Mouse (Mus musculus) liver, embryonic 15.5 days (tissue): ENCODE data around the gene Trim69. TPM values are rescaled to one million over a fixed set of nuclear protein-coding genes. Genes with fewer than 3 reads are reported as not detected.
A peak's percentile ranks its signal among the peaks of the same experiment; 100 is the strongest.

Experiments used
- ATAC-seq: fragments of 200-750 bp; cut with Nextera tagmentation; 2 replicates; pipeline ENCODE4 v1.8.0; 2017; ENCODE audit warnings: moderate number of reproducible peaks, mild to moderate bottlenecking, moderate library complexity; ENCODE audit not compliant: insufficient read depth
- H3K27ac ChIP-seq: fragments of 300-500 bp; sonication (generic); replicated peaks from 2 replicates; pipeline ENCODE4 v1.5.1; 2015; ENCODE audit warnings: mild to moderate bottlenecking, inconsistent platforms
- H3K27me3 ChIP-seq: fragments of 300-500 bp; sonication (generic); 2 replicates; pipeline ENCODE4 v1.6.1; 2015; ENCODE audit warnings: mild to moderate bottlenecking, inconsistent platforms
- H3K36me3 ChIP-seq: fragments of 300-500 bp; sonication (generic); replicated peaks from 2 replicates; pipeline ENCODE4 v1.6.1; 2015; ENCODE audit warnings: moderate library complexity, mild to moderate bottlenecking, inconsistent platforms
- H3K4me1 ChIP-seq: fragments of 300-500 bp; sonication (generic); replicated peaks from 2 replicates; pipeline ENCODE4 v1.6.1; 2015; ENCODE audit warnings: inconsistent platforms
- H3K4me2 ChIP-seq: fragments of 300-500 bp; sonication (generic); 2 replicates; pipeline ENCODE4 v1.6.1; 2015; ENCODE audit warnings: moderate library complexity, mild to moderate bottlenecking, inconsistent platforms
- H3K4me3 ChIP-seq: fragments of 300-500 bp; sonication (generic); replicated peaks from 2 replicates; pipeline ENCODE4 v1.5.1; 2015; ENCODE audit warnings: mild to moderate bottlenecking, inconsistent platforms
- H3K9ac ChIP-seq: fragments of 300-500 bp; sonication (generic); 2 replicates; pipeline ENCODE4 v1.6.1; 2015; ENCODE audit warnings: moderate library complexity, mild to moderate bottlenecking, inconsistent platforms
- H3K9me3 ChIP-seq: fragments of 300-500 bp; sonication (generic); replicated peaks from 2 replicates; pipeline ENCODE4 v1.6.1; 2016; ENCODE audit warnings: inconsistent platforms
- WGBS: fragments of 180-500 bp; shearing (Covaris S2); methylation state at CpG from one replicate; pipeline ENCODE4 v1.1.7; 2015; ENCODE audit warnings: mixed read lengths; ENCODE audit not compliant: insufficient replicate concordance; 5-methylcytosine and 5-hydroxymethylcytosine counted together
- polyA plus RNA-seq: library from polyadenylated mRNA; unstranded; fragments of >200 nt; fragmentation: Nextera tagmentation; extraction: Ambion mirVana; gene quantifications from 2 replicates; pipeline ENCODE4 v1.2.1, GENCODE M21; 2015

The Trim69 gene
- not detected in 2 replicates for polyA plus RNA-seq

DNA sequence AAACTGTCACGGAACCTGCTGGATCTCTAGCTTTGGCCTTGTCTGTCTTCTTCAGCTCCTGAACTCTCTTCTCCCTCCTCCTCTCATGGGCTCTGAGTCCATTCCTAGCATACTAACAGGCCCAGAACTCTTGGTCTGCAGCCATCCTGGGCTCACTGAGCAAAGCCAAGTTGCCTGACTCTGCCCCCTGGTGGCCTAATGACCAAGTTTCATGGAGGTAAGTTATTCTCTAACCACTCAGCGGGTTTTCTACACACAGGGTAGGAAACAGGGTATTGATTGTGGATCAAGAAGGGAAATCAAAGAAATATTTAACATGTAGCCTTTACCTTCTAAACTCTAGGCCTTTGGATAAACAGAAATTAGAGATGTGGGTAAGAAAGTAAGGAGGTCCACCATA is at the start of gene Trim69:
Trim69 (plus strand) TSS at position 21 of the 400 bp plus-strand sequence.
- H3K9me3 ChIP-seq = no peaks in the 10 kb centered on the region
- no peak within 1 kb of the TSS for H3K9ac ChIP-seq
- 45% methylated on average over 2 of the region's 2 CpGs for WGBS
- no peak within 1 kb of the TSS for H3K4me2 ChIP-seq
- no peaks in the 10 kb centered on the region for H3K36me3 ChIP-seq
- no peaks in the 10 kb centered on the region for H3K27me3 ChIP-seq
- no peak within 1 kb of the TSS for H3K4me3 ChIP-seq
- ATAC-seq = no peak
- H3K4me1 ChIP-seq = peaks cover 14% of the 10 kb centered on the region
- H3K27ac ChIP-seq = no peak within 1 kb of the TSS

DNA sequence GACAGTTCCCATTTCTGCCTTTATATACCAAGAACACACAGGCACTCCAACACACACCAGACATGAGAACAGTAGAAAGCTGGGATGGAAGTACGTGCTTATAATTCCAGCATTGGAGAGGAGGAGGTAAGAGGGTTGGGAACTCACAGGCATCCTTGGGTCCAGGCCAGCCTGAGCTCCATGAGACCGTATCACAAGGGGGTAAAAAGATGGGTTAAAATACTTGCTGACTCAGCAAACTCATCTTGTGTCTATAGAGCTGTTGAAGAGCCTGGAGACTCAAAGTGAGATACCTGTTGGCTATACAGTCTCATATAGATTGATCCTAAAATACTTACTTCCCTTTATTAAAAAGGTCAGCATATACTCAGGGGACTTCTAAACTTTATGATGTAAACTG is 43.6 kb upstream of the Trim69 start:
- H3K4me1 ChIP-seq = peaks cover 27% of the 10 kb centered on the region
- peak overlapping the region; percentile 95 for H3K4me3 ChIP-seq
- H3K4me2 ChIP-seq = peak overlapping the region; percentile 78

GRCm38 (mm10) chr2:122117961-122118958 is 42.2 kb upstream of the Trim69 start, which contains the start of gene Spg11:
Gene Spg11 (minus strand): TSS chr2:122118386.
- Histone ChIP-seq H3K4me2 (peak within 1 kb of the TSS; percentile 78), H3K4me3 (peak within 1 kb of the TSS; percentile 95), H3K27me3 (no peaks in the 10 kb centered on the region), H3K36me3 (peaks cover 10% of the 10 kb centered on the region), H3K9me3 (no peaks in the 10 kb centered on the region), H3K9ac (peak within 1 kb of the TSS; percentile 88), H3K27ac (peak within 1 kb of the TSS; percentile 90), H3K4me1 (peaks cover 27% of the 10 kb centered on the region)
- WGBS = 1% methylated on average over 47 of the region's 47 CpGs
- peak; percentile 100 for ATAC-seq

More for the DNA sequence above, 43.6 kb upstream of the Trim69 start:
- no peak overlapping the region for H3K9ac ChIP-seq
- H3K36me3 ChIP-seq = peaks cover 14% of the 10 kb centered on the region
- H3K9me3 ChIP-seq = no peaks in the 10 kb centered on the region
- 76% methylated on average over 2 of the region's 2 CpGs for WGBS
- H3K27ac ChIP-seq = no peak overlapping the region
- ATAC-seq = no peak
- H3K27me3 ChIP-seq = no peaks in the 10 kb centered on the region

DNA sequence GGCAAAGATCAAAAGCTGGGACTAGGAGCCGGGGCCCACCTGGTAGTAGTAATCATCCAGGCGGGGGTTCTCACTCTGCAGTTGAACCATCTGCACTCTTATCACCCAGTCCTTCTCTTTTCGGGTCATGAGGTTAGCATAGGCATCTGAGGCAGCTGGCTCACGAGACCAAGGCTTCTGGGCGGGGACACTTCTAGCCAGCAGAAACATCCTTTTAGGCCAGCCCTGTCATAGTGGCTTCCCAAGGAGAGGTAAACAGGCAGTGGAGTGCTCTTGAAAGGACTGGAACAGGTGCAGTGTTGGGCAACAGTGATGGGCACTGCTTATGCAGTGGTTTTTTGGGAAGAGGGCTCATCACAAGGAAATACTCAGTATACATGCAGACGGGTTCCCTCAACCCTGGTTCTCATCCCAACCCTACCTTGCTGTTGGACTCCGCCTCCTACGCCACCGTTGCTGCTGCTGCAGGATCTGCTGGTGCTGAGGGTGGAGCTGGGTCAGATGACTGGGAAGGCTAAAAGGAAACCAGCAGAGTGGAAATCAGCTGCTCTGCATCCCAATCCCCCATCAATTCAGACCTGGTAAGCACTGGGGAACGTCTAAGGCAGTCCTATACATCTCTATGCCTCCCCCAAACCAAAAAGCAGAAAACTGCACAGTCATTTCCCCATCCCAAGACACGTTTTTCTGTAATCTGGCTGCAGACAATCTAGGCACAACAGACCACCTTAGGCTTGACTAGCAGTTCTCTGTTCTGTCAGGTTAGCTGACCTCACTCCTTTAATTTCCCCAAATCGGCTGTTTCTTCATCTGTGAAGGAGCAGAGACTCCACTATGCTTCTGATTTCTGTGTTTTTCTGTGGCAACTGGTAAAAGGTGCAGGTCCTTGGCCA is 34.6 kb upstream of the Trim69 start:
- H3K36me3 ChIP-seq = no peaks in the 10 kb centered on the region
- H3K4me1 ChIP-seq = peaks cover 23% of the 10 kb centered on the region
- 0 out of 2 replicates have a peak, but pooled peaks cover 6% of the 10 kb centered on the region for H3K27me3 ChIP-seq
- H3K9me3 ChIP-seq = no peaks in the 10 kb centered on the region
- no peak overlapping the region for H3K4me2 ChIP-seq
- no peak overlapping the region for H3K4me3 ChIP-seq
- 24% methylated on average over 12 of the region's 12 CpGs for whole genome bisulfite sequencing
- ATAC-seq = peak; percentile 61
- peak overlapping the region; percentile 3; the same call in 1 of the 2 replicates for H3K9ac ChIP-seq
- no peak overlapping the region for H3K27ac ChIP-seq

- no peak for ATAC-seq
- Histone ChIP-seq H3K4me3 (no peak overlapping the region), H3K9ac (no peak overlapping the region), H3K36me3 (no peaks in the 10 kb centered on the region), H3K4me1 (peaks cover 20% of the 10 kb centered on the region), H3K27ac (no peak overlapping the region), H3K4me2 (no peak overlapping the region), H3K27me3 (peaks cover 9% of the 10 kb centered on the region; the same call in 1 of the 2 replicates), H3K9me3 (no peaks in the 10 kb centered on the region)
- 15% methylated on average over 5 of the region's 5 CpGs for WGBS
Observed at GRCm38 (mm10) chr2:122126765-122127347, 33.6 kb upstream of the Trim69 start.

GRCm38 (mm10) chr2:122127635-122128034 is 32.9 kb upstream of the Trim69 start:
- no peak overlapping the region for H3K4me2 ChIP-seq
- H3K4me3 ChIP-seq = no peak overlapping the region
- WGBS = 82% methylated on average over 4 of the region's 4 CpGs
- peaks cover 20% of the 10 kb centered on the region for H3K4me1 ChIP-seq
- no peaks in the 10 kb centered on the region for H3K9me3 ChIP-seq
- H3K27ac ChIP-seq = no peak overlapping the region
- no peak for ATAC-seq
- no peak overlapping the region for H3K9ac ChIP-seq
- H3K27me3 ChIP-seq = peaks cover 9% of the 10 kb centered on the region; the same call in 1 of the 2 replicates
- H3K36me3 ChIP-seq = no peaks in the 10 kb centered on the region

- Histone ChIP-seq H3K27ac (no peak overlapping the region), H3K36me3 (no peaks in the 10 kb centered on the region), H3K9ac (no peak overlapping the region), H3K4me3 (no peak overlapping the region), H3K9me3 (no peaks in the 10 kb centered on the region), H3K27me3 (peaks cover 4% of the 10 kb centered on the region; the same call in 1 of the 2 replicates), H3K4me2 (no peak overlapping the region), H3K4me1 (peaks cover 5% of the 10 kb centered on the region; the same call in 1 of the 2 replicates)
- no peak for ATAC-seq
- 39% methylated on average over 2 of the region's 2 CpGs for WGBS
Observed at GRCm38 (mm10) chr2:122132078-122132477, 28.4 kb upstream of the Trim69 start.

GRCm38 (mm10) chr2:122132618-122133017 is 27.9 kb upstream of the Trim69 start:
- Histone ChIP-seq H3K36me3 (no peaks in the 10 kb centered on the region), H3K4me2 (no peak overlapping the region), H3K27ac (no peak overlapping the region), H3K4me1 (peaks cover 7% of the 10 kb centered on the region), H3K27me3 (peaks cover 4% of the 10 kb centered on the region; the same call in 1 of the 2 replicates), H3K4me3 (no peak overlapping the region), H3K9ac (no peak overlapping the region), H3K9me3 (no peaks in the 10 kb centered on the region)
- no peak for ATAC-seq
- 43% methylated on average over 2 of the region's 2 CpGs for WGBS

DNA sequence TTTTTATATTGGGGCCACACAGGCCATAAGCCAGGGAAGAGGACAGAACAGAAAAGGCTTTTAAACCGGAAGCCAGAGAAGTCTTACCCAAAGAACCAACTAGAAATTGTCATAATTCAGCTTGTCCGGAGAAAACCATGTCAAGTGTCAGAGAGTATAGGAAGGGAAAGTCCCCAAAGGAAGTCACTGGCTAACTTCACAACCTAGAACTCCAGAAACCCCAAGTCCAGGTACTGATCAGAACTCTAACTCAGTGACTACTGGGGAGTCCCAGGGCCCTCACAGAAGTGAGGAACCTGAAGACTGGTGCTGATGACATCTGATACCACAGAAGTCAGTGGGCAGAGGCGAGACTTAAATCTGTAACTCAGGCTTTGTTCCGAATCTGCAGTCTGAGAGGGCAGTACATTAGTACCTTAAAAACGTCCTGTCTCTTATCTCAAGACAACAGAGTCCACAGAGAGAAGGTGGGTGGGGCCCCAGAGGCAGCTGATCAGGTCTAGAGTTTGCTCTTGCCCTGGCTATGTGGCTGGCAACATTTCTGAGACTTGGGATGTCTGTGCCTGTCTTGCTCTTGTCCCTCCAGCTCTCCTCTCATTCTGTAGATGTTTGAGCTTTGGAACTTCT is 22.5 kb upstream of the Trim69 start:
- no peak overlapping the region for H3K4me3 ChIP-seq
- WGBS = 10% methylated on average over 5 of the region's 5 CpGs
- no peaks in the 10 kb centered on the region for H3K36me3 ChIP-seq
- H3K9ac ChIP-seq = no peak overlapping the region; the same call in 1 of the 2 replicates
- peak; percentile 91 for ATAC-seq
- H3K27me3 ChIP-seq = no peaks in the 10 kb centered on the region
- no peaks in the 10 kb centered on the region for H3K9me3 ChIP-seq
- H3K4me2 ChIP-seq = peak overlapping the region; percentile 56
- peaks cover 30% of the 10 kb centered on the region for H3K4me1 ChIP-seq
- peak overlapping the region; percentile 69; the same call in 1 of the 2 replicates for H3K27ac ChIP-seq

DNA sequence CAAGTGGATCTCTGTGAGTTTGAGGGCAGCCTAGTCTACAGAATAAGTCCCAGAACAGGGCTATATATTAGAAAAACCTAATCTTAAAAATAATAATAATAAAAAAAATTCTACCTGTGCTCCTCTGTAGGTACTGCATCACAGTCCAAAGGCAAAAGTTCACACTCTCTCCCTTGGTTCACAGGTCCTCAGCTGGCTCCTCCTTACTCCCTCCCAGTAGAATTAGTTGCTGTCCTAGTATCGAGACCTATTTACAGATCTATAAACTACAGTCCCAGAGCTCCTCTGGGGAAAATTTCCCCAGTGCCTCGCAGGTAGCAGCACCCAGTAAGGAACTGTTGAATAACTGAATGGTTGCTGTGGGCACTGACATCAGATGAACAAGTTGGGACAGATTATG is 19.7 kb upstream of the Trim69 start:
- H3K4me2 ChIP-seq = peak overlapping the region; percentile 14; the same call in 1 of the 2 replicates
- no peaks in the 10 kb centered on the region for H3K27me3 ChIP-seq
- H3K9me3 ChIP-seq = no peaks in the 10 kb centered on the region
- H3K36me3 ChIP-seq = no peaks in the 10 kb centered on the region
- no peak overlapping the region for H3K4me3 ChIP-seq
- no peak overlapping the region for H3K9ac ChIP-seq
- WGBS = 60% methylated on average over 2 of the region's 2 CpGs
- H3K4me1 ChIP-seq = peaks cover 32% of the 10 kb centered on the region
- peak; percentile 24; the same call in 1 of the 2 replicates for ATAC-seq
- H3K27ac ChIP-seq = peak overlapping the region; percentile 75
